Mouse (Mus musculus): Measurements from ENCODE around the gene Tnk1. TPM values are rescaled to one million over a fixed set of nuclear protein-coding genes. Genes with fewer than 3 reads are reported as not detected.

Tnk1 gene
- polyA plus RNA-seq, 1 experiment from 2014 or later = 0.15 TPM

DNA sequence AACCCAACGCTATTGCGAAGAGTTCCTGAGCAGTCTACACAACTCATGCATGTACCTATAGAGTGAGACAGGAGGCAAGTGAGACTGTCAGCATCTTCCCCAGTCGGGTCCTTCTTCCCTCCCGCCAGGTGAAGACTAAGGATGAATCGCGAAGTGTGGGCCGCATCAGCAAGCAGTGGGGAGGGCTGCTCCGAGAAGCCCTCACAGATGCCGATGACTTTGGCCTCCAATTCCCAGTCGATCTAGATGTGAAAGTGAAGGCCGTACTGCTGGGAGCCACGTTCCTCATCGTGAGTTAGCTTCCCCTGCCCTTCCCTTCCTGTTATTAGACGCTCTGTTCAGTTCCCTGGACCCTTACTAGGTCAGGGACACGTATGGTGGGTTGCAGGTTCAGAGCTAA lies 8.6 kb downstream of the Tnk1 start:
- H3K36me3 ChIP-seq (ENCODE audit: control insufficient read depth, insufficient read depth, low read length) = peaks cover 42% of the 10 kb centered on the region

DNA sequence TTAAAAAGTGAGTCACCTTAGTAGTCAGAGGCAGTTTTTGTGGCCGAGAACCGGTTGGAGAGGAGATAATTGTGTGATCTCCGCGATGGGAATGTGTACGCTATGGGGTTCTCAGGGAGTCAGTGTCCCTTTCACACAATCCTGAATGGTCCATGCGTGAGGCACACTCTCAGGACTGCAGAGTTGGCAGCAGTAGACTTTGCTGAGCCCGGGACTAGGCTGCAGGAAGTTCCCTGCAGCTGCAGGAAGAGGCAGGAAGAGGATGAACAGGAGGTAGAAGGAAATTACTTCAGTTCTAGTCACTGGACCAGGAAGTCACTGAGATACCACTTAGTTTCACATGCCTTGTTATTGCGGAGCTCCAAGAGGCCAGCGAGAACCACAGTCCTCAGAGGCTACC lies 9.4 kb downstream of the Tnk1 start:
- Histone ChIP-seq H3K27me3 (ENCODE audit: control insufficient read depth, insufficient read depth, low read length) (no peaks in the 10 kb centered on the region), H3K4me1 (ENCODE audit: control insufficient read depth in 2 of 2, insufficient read depth in 2 of 2, low read length in 2 of 2) (peaks cover 14 to 23% of the 10 kb centered on the region in 2 experiments), H3K9me3 (ENCODE audit: control insufficient read depth, low read length) (no peaks in the 10 kb centered on the region), H3K27ac (replicated peaks in 1 of 2; ENCODE audit: control insufficient read depth in 1 of 2, insufficient read depth in 1 of 2, low read depth in 2 of 2, low read length in 2 of 2) (peak overlapping the region; percentile 12 to 30; a peak in 2 of 4 replicates), H3K4me3 (ENCODE audit: control insufficient read depth in 1 of 2, insufficient read depth in 1 of 2, low read depth in 1 of 2, low read length in 2 of 2) (no peak overlapping the region), H3K36me3 (ENCODE audit: control insufficient read depth, insufficient read depth, low read length) (peaks cover 42% of the 10 kb centered on the region), H3K4me2 (ENCODE audit: low read length) (no peak overlapping the region), H3K9ac (ENCODE audit: low read length) (no peak overlapping the region)
- WGBS = 73% methylated on average over 9 of the region's 9 CpGs
- ATAC-seq (ENCODE audit: insufficient number of reproducible peaks, insufficient read depth, low FRiP score, low read depth) = no peak

More for the DNA sequence above, 8.6 kb downstream of the Tnk1 start:
- no peak overlapping the region for H3K4me3 ChIP-seq (ENCODE audit: control insufficient read depth in 1 of 2, insufficient read depth in 1 of 2, low read depth in 1 of 2, low read length in 2 of 2)
- H3K9me3 ChIP-seq (ENCODE audit: control insufficient read depth, low read length) = no peaks in the 10 kb centered on the region
- no peak overlapping the region for H3K4me2 ChIP-seq (ENCODE audit: low read length)
- H3K27ac ChIP-seq (replicated peaks in 1 of 2; ENCODE audit: control insufficient read depth in 1 of 2, insufficient read depth in 1 of 2, low read depth in 2 of 2, low read length in 2 of 2) = 0 out of 4 replicates have a peak overlapping the region, but pooled peaks of 1 of the 2 experiments have one; percentile 24
- no peak overlapping the region for H3K9ac ChIP-seq (ENCODE audit: low read length)
- peaks cover 16 to 23% of the 10 kb centered on the region in 2 experiments for H3K4me1 ChIP-seq (ENCODE audit: control insufficient read depth in 2 of 2, insufficient read depth in 2 of 2, low read length in 2 of 2)
- 93% methylated on average over 15 of the region's 15 CpGs for WGBS
- H3K27me3 ChIP-seq (ENCODE audit: control insufficient read depth, insufficient read depth, low read length) = no peaks in the 10 kb centered on the region
- no peak for ATAC-seq (ENCODE audit: insufficient number of reproducible peaks, insufficient read depth, low FRiP score, low read depth)

DNA sequence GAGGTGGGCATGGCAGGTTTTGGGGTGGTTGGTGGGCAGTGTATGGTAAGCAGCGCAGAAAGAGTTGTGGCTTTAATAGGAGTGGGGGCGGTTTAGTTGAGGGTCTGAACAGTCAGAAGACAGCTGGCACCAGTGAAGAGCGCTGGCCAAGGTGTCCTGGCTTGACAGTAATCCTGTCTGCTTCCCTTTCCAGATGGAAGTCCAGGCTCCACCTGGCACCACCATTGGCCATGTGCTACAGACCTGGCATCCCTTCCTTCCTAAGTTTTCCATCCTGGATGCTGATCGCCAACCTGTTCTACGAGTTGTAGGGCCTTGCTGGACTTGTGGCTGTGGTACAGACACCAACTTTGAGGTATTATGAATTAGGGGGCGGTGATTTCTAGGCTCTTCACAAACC lies 10.5 kb downstream of the Tnk1 start:
- WGBS = 94% methylated on average over 6 of the region's 6 CpGs
- peaks cover 14 to 19% of the 10 kb centered on the region in 2 experiments for H3K4me1 ChIP-seq (ENCODE audit: control insufficient read depth in 2 of 2, insufficient read depth in 2 of 2, low read length in 2 of 2)
- H3K9ac ChIP-seq (ENCODE audit: low read length) = no peak overlapping the region
- ATAC-seq (ENCODE audit: insufficient number of reproducible peaks, insufficient read depth, low FRiP score, low read depth) = no peak
- peak overlapping the region; percentile 89 for H3K4me2 ChIP-seq (ENCODE audit: low read length)
- H3K27me3 ChIP-seq (ENCODE audit: control insufficient read depth, insufficient read depth, low read length) = no peaks in the 10 kb centered on the region
- H3K27ac ChIP-seq (replicated peaks in 1 of 2; ENCODE audit: control insufficient read depth in 1 of 2, insufficient read depth in 1 of 2, low read depth in 2 of 2, low read length in 2 of 2) = no peak overlapping the region
- peaks cover 42% of the 10 kb centered on the region for H3K36me3 ChIP-seq (ENCODE audit: control insufficient read depth, insufficient read depth, low read length)
- no peaks in the 10 kb centered on the region for H3K9me3 ChIP-seq (ENCODE audit: control insufficient read depth, low read length)
- H3K4me3 ChIP-seq (ENCODE audit: control insufficient read depth in 1 of 2, insufficient read depth in 1 of 2, low read depth in 1 of 2, low read length in 2 of 2) = peak overlapping the region in 1 of 2 experiments; percentile 84; a peak in 1 of 4 replicates

DNA sequence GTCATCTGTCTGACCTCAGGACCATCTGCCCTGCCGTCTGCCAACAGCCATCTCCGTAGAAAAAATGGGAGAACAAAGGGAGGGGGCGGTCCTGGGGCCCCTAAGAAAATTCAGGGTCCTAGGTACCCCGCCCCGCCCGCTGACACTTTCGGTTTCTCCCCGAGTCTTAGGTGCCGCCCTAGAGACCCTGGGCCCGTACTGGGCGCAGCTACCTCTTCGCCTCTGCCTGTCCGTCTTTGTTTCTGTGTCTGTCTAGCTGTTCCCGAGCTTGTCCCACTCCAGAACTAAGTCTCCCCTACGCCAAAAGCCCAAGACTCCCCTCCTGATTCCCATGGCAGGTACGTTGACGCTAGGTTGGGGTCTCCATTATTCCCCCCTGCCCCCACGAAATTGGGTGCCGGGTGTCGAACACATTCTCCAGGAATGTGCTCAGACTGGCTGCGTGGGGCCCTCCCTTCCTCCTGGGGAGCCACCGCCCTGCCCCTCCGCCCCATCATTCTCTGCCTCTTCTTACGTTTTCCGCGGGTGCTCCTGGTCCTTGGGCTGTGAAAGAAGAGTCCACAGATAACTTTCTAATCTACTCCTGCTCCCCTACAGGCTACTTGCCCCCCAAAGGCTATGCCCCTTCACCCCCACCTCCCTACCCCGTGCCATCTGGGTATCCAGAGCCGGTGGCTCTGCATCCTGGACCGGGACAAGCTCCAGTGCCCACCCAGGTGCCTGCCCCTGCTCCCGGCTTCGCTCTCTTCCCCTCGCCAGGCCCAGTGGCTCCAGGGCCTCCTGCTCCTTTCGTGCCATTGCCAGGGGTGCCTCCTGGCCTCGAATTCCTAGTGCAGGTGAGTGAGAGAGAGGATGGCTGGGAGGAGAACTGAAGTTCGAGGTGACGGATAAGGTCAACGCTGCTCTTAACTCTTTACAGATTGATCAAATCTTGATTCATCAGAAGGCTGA lies 11.5 kb downstream of the Tnk1 start:
- Histone ChIP-seq H3K27ac (replicated peaks in 1 of 2; ENCODE audit: control insufficient read depth in 1 of 2, insufficient read depth in 1 of 2, low read depth in 2 of 2, low read length in 2 of 2) (peak overlapping the region; percentile 23 to 95; a peak in 3 of 4 replicates), H3K4me1 (ENCODE audit: control insufficient read depth in 2 of 2, insufficient read depth in 2 of 2, low read length in 2 of 2) (peaks cover 14 to 19% of the 10 kb centered on the region in 2 experiments), H3K27me3 (ENCODE audit: control insufficient read depth, insufficient read depth, low read length) (no peaks in the 10 kb centered on the region), H3K9me3 (ENCODE audit: control insufficient read depth, low read length) (no peaks in the 10 kb centered on the region), H3K4me2 (ENCODE audit: low read length) (peak overlapping the region; percentile 89), H3K4me3 (ENCODE audit: control insufficient read depth in 1 of 2, insufficient read depth in 1 of 2, low read depth in 1 of 2, low read length in 2 of 2) (peak overlapping the region; percentile 57 to 84), H3K36me3 (ENCODE audit: control insufficient read depth, insufficient read depth, low read length) (peaks cover 42% of the 10 kb centered on the region), H3K9ac (ENCODE audit: low read length) (peak overlapping the region; percentile 95)
- ATAC-seq (ENCODE audit: insufficient number of reproducible peaks, insufficient read depth, low FRiP score, low read depth) = peak; percentile 24
- WGBS = 11% methylated on average over 37 of the region's 37 CpGs

DNA sequence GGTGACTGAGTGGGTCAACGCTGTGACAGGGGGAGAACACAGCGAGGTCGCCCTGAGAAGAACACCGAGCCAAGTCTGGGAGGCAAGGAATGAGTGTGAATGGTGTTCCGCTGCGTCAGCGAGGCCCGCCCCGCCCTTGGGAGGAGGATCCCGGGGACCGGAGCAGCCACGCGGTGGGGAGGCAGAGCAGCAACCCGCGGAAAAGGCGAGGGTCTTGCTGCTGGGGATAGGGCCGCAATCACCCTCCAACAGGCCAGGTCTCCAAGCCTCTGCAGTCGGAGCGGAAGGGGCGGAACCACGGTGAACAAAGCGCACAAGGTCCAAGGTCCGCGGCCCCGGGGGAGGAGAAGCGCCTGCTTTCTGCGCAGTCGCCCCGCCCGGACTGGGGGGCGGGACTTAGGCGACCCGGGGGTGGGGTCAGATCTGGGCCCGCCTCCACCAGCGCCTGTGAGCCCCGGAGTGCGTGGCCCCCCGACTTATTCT lies 12.3 kb downstream of the Tnk1 start, which contains the start of gene Plscr3:
Plscr3 (plus strand) TSS at position 179 of the 483 bp plus-strand sequence.
- peak within 1 kb of the TSS; percentile 57 to 84 for H3K4me3 ChIP-seq (ENCODE audit: control insufficient read depth in 1 of 2, insufficient read depth in 1 of 2, low read depth in 1 of 2, low read length in 2 of 2)
- no peaks in the 10 kb centered on the region for H3K27me3 ChIP-seq (ENCODE audit: control insufficient read depth, insufficient read depth, low read length)
- WGBS = under 1% methylated on average over 37 of the region's 38 CpGs
- H3K4me2 ChIP-seq (ENCODE audit: low read length) = peak within 1 kb of the TSS; percentile 89
- H3K9me3 ChIP-seq (ENCODE audit: control insufficient read depth, low read length) = no peaks in the 10 kb centered on the region
- H3K9ac ChIP-seq (ENCODE audit: low read length) = peak within 1 kb of the TSS; percentile 95
- peak within 1 kb of the TSS; percentile 87 to 95 for H3K27ac ChIP-seq (replicated peaks in 1 of 2; ENCODE audit: control insufficient read depth in 1 of 2, insufficient read depth in 1 of 2, low read depth in 2 of 2, low read length in 2 of 2)
- H3K36me3 ChIP-seq (ENCODE audit: control insufficient read depth, insufficient read depth, low read length) = peaks cover 35% of the 10 kb centered on the region
- H3K4me1 ChIP-seq (ENCODE audit: control insufficient read depth in 2 of 2, insufficient read depth in 2 of 2, low read length in 2 of 2) = peaks cover 14 to 19% of the 10 kb centered on the region in 2 experiments
- ATAC-seq (ENCODE audit: insufficient number of reproducible peaks, insufficient read depth, low FRiP score, low read depth) = peak; percentile 92

DNA sequence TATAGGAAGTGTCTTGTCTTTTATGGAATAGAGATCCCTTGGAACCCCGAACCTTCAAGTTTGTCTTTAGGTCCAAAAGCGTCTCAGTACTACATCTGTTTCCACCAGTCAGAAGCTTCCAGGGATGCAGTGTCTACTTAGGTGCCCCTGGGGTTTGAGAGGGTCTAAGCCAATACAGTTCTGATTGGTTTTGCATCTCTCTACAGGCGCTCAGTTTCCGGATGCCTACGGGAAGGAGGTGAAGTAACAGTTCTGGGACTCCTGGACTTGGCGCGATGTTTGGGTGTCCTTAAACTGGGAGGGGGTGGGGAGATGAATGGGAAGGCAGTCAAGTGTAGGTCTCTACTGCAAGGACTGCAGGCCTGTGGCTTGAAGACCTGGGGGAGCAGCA lies 19.8 kb downstream of the Tnk1 start:
- Histone ChIP-seq H3K4me3 (ENCODE audit: control insufficient read depth in 1 of 2, insufficient read depth in 1 of 2, low read depth in 1 of 2, low read length in 2 of 2) (peak overlapping the region; percentile 67 to 73), H3K9me3 (ENCODE audit: control insufficient read depth, low read length) (no peaks in the 10 kb centered on the region), H3K4me2 (ENCODE audit: low read length) (peak overlapping the region; percentile 89), H3K27ac (replicated peaks in 1 of 2; ENCODE audit: control insufficient read depth in 1 of 2, insufficient read depth in 1 of 2, low read depth in 2 of 2, low read length in 2 of 2) (peak overlapping the region; percentile 67 to 83), H3K4me1 (ENCODE audit: control insufficient read depth in 2 of 2, insufficient read depth in 2 of 2, low read length in 2 of 2) (peaks cover 3 to 20% of the 10 kb centered on the region in 2 experiments; a peak in 3 of 4 replicates), H3K27me3 (ENCODE audit: control insufficient read depth, insufficient read depth, low read length) (peaks cover 33% of the 10 kb centered on the region), H3K36me3 (ENCODE audit: control insufficient read depth, insufficient read depth, low read length) (no peaks in the 10 kb centered on the region), H3K9ac (ENCODE audit: low read length) (peak overlapping the region; percentile 79)
- WGBS = under 1% methylated on average over 7 of the region's 7 CpGs
- no peak for ATAC-seq (ENCODE audit: insufficient number of reproducible peaks, insufficient read depth, low FRiP score, low read depth)

DNA sequence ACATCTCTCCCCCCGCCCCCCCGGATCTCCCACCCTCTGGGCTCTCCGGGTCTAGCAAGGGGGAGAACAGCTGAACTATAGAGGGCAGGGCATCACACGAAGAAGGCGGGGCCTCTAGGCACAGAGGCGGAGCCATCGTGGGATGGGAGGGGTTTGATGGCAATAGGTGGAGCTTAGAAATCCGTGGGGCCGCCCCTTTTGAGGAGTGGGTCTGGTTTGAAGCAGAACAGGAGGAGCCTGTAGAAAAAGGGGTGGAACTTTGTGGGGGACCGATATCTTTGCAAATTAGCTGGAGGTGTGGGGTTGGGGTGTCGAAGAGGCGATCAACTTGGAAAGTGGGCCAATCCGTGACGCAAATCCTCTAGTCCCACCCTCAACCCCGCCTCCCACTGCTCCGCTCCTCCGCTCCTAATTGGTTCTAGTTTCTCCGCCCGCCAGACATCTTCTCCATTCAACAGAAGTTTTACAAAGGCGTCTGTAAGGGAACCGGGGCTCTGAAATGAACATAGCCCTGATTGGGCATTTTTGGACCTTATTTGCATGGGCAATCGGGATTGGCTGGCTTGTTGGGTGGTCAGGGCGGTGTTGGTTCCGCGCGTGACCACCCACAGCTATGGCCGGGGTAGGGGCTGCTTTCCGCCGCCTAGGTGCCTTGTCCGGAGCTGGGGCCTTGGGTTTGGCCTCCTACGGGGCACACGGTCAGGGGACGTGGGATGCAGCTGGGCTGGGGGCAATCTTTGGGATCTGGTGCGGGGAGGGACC lies 20.4 kb downstream of the Tnk1 start, which contains the start of gene Tmem256:
Tmem256 (plus strand) TSS at position 563 of the 762 bp plus-strand sequence.
- Histone ChIP-seq H3K9ac (ENCODE audit: low read length) (peak within 1 kb of the TSS; percentile 79), H3K4me2 (ENCODE audit: low read length) (peak within 1 kb of the TSS; percentile 89), H3K9me3 (ENCODE audit: control insufficient read depth, low read length) (no peaks in the 10 kb centered on the region), H3K4me3 (ENCODE audit: control insufficient read depth in 1 of 2, insufficient read depth in 1 of 2, low read depth in 1 of 2, low read length in 2 of 2) (peak within 1 kb of the TSS; percentile 67 to 73), H3K27ac (replicated peaks in 1 of 2; ENCODE audit: control insufficient read depth in 1 of 2, insufficient read depth in 1 of 2, low read depth in 2 of 2, low read length in 2 of 2) (peak within 1 kb of the TSS; percentile 67 to 83), H3K4me1 (ENCODE audit: control insufficient read depth in 2 of 2, insufficient read depth in 2 of 2, low read length in 2 of 2) (peaks cover 3 to 24% of the 10 kb centered on the region in 2 experiments; a peak in 3 of 4 replicates), H3K27me3 (ENCODE audit: control insufficient read depth, insufficient read depth, low read length) (peaks cover 39% of the 10 kb centered on the region), H3K36me3 (ENCODE audit: control insufficient read depth, insufficient read depth, low read length) (no peaks in the 10 kb centered on the region)
- WGBS = 0% methylated on average over 34 of the region's 34 CpGs
- peak; percentile 93 for ATAC-seq (ENCODE audit: insufficient number of reproducible peaks, insufficient read depth, low FRiP score, low read depth)

All from heart, embryonic 14.5 days (tissue).